Mouse (Mus musculus) cerebellum, postnatal 10 days (tissue): ENCODE data around the gene Rack1.
"Not testable (repeated sequence)": the region's sequence is repeated elsewhere in the genome, so short reads cannot be mapped to it uniquely, and the experiment has no call there.

Source experiments
- DNase-seq, 2 experiments: peaks; one replicate each; pipeline ENCODE4 v3.0.0; 2021; ENCODE audit warnings: mixed read lengths in 2 of 2

Rack1 gene

DNA sequence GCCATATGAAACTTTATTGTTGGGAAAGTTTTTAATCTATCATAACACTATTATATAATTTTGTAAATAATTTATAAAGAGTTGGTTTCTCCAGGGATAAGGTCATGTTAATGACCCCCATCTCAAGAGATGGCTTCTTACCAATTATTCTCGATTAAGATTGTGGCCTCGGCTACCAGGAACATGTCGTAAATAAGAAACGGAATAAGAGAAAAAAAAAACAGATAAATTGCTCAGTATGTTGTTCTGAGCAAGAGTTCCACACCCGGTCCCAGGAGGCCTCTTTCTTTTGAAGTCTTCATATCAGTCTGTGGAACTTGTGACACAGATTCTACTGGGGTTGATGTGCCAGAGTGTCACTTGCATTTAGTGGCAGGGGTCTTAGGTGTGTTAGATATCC is 41.1 kb downstream of the Rack1 start:
- no peak for DNase-seq

DNA sequence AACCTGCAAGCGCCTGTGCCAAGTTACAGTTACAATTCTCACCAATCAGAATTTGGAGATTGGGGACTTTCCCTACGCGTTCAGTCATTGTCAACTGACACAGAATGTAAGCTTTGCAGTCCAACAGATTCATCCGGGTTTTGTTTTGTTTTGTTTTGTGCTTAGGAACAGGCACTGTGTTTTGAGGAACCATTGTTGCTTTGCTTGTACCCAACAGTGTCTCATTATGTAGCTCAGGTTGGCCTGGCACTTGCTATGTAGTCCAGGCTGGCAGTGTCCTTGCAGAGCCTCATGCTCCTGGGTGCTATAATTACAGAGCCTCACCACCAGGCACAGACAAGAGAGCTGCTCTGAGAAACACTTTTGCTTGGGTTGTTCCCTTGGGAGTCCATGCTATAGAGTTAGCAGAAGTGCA is 42.3 kb downstream of the Rack1 start:
- DNase-seq: no peak

DNA sequence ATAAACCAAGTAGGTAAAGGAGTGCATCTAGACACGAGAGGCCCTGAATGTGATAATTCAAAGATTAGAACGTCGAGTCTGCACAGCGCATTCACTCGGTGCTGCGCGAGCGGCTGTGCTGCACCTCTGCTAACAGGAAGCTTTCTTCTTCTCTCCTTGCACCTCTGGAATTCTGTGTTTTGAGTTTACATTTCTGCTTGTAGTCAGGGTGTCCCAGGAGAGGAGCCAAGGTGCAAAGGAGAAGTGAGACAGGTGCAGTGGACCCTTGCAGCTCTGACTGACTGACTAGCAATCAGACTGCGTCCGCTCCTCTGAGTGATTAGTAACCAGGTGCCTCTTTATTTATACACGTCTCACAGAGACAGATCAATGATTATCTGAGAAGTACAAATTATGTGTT is 43.1 kb downstream of the Rack1 start:
- DNase-seq: no peak

DNA sequence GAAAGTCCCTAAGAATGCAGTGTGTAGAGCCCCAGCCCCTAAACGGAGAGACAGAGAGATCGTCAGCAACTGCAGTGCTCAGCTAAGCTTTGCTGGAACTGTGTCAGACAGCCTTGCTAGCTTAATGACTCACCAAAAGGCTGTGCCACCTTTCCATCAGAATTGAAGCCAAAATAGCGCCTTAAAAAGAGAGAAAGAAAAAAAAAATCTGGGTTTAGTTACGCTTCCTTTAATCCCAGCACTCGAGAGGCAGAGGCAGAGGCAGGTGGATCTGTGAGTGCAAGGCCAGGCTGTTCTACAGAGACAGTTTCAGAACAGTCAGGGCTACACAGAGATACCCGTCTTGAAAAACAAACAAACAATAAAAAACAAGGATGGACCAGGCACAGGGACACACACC is 44.2 kb downstream of the Rack1 start:
- DNase-seq: no peak

DNA sequence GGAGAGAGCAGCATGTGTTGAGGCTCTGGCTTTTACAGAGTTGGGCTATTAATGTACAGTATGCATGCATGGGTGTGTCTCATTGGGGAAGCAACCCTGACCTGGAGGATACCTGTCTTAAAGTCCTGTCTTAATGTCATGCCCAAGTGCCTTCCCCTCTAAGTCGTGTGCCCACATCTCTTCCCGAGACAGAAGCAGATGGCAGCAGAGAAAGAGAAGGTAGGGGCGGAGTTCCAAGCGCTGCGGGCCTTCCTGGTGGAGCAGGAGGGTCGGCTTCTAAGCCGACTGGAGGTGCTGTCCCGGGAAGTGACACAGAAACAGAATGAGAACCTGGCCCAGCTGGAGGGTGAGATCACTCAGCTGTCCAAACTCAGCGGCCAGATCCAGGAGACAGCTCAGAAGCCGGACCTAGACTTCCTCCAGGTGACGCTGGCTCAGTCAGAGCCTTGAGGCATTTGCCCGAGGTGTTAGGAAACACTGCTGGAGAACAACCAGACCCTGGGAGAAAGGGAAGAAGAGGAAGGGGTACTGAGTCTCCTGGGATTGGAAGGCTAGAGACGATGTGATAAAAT is 45.2 kb downstream of the Rack1 start:
- no peak for DNase-seq

DNA sequence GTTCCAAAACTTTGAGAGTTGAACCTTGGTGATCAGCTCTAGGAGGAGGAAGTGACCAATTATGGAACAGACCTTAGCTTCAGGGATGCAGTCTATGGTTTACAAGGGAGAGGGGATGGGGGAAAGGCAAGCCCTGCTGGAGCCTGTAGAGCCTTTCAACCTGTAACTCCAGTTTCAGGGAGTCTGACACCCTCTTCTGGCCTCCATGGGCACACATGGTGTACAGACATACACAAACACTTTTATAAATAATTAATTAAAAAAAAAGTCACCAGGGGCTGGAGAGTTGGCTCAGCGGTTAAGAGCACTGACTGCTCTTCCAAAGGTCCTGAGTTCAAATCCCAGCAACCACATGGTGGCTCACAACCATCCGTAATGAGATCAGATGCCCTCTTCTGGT is 46.2 kb downstream of the Rack1 start:
- DNase-seq: not testable (repeated sequence)

DNA sequence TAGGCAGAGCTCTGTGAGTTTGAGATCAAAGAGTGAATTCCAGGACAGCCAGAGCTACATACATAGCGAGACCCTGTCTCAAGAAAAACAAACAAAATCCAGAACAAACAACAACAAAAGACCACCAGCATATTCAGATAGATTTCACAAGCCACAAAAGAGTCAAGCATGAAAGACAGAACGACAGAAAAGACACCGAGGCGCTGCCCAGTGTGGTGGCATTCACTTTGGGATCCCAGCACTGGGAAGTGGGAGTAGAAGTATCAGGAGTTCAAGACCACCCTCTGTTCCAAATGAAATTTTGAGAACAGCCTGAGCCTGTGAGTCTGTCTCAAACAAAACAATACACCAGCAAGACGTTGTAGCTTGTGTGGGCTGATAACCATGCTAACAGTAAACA is 46.7 kb downstream of the Rack1 start:
- DNase-seq: no peak

DNA sequence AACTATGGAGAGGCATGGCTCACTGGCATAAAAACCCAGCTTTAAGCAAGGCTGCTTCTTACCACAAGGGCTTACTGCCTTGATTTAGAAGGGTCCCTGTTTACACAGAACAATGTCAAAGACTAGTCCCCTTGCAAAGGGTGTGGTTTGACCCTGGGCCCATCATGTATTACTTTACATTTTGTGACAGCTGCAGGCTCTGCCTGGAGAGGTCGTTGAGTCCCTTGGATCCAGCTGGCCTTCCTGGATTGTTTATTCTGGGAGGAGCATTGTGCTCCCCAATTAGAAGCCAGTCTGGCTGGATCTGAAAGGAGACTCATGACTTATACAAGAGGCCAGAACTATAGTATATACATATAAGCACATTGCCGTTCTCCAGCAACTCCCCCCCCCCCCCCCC is 50.1 kb downstream of the Rack1 start:
- no peak for DNase-seq

DNA sequence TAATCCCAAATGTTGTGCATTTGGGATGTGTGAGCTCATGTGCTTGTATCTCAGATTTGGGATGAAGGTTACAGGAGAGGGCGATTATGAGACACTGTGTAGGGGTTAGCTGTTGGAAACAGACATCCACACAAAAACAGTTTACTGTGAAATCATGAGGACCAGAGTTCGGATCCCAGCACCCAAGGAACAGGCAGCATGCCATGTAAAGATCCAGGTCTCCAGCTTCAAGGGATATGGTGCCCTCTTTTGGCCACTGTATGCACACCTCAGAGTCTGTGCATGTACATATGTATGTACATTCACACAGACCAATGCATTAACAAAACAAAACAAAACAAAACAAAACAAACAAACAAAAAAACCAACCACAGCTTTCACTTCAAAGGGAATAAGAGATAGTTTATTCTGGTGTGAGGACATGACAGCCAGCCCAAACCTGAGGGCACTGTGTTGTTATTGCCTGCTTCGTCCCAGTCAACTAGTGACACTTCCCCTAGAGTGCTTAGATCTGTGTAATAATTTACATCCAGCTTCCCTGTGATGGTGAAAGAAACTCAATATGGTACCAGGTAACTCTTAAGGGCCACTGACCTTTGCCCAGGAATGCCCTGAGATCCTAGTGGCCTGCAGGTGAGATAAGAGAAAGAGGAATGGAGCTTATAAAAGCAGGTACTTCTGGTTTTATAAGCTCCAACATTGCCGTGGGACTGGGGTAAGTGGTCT is 51.3 kb downstream of the Rack1 start:
- peak in 1 of 2 experiments; percentile 36 for DNase-seq

DNA sequence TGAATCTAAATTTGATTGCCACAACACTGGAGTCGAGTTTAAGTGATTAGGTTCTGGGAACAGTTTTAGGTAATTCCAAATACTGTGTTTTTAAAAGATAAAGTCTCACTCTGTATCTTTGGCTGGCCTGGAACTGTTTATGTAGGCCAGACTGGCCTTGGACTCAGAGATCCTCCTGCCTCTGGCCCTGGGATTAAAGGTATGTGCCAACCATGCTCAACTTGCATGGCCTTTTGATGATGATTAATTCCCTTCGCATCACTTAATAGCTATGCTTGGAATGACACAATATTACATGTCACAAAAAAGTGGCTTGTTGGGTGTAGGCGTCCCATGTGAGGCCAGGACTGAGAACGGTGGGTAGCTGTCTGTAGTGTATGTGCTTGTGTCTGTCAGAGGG is 52.1 kb downstream of the Rack1 start:
- DNase-seq: no peak

DNA sequence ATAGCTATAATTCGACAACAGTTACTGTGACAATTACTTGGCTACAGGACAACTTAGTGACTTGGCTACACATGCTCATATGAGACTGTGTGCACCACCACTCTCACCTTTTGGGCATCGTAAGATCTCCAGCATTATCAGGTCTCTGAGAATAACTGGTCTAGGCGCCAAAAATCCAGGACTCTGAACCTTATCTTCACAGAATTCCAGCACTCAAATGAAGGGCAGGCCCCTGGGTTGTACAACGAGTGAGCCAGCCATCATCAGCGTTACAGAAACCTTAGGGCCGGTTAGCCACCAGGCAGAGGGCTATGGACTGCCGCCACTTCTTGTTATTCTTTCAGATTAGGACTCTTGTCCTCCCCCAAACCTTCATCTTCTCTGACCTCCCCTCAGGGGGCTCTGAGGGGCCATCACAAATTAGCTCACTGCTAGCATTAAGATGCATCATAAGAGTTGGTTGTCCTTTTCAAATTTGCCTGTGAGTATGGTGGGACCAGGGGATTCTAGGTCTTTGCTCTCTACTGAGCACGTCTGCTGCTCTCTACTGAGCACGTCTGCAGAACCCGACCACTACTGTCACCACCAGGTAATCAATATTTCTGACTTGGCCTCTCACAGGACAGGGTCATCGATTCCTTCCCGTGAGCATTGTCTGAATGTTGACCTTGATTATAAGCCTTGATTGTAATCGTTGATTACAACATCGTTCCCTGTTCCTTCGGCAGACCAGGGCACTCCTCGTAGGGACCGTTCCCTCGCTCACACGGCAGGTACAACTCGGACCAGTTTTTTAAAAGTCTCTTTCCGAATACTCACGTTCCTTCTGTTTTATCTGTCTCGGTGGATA is 52.7 kb downstream of the Rack1 start:
- DNase-seq: peak in 1 of 2 experiments; percentile 24

DNA sequence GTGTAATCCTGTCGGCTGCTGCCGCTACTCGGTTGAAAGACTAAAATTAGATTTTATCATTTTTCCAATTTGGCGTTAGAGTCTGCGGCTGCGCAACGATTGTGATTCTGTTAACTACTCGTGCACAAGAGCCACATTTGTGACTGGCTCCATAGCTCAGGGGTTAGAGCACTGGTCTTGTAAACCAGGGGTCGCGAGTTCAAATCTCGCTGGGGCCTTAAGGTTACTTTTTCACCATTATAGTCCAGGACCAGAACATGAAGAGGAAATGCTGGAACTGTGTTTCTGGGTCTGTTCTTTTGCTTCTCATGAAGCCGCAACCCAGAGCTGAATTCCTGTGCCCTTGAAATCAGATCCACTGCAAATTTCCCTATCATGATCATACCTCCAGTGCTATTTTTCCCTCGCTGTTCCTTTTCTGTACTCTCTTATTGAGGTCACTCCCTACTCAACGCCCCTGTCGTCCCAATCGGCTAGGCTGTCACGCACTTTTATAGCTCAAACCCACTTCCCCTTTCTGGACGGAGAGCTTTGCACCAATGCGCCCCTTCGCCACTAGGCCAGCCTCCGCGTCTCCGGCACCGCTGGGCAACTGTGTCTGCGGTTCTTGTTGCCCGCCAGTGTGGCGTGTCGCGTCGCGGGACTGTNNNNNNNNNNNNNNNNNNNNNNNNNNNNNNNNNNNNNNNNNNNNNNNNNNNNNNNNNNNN is 53.5 kb downstream of the Rack1 start:
- DNase-seq: peak; percentile 91 to 92
